Mouse (Mus musculus): ENCODE measurements around the gene Apoc4. TPM values are rescaled to one million over a fixed set of nuclear protein-coding genes. Genes with fewer than 3 reads are reported as not detected.

Apoc4 gene
- polyA plus RNA-seq, 1 experiment from 2014 or later: 2.8 TPM

DNA sequence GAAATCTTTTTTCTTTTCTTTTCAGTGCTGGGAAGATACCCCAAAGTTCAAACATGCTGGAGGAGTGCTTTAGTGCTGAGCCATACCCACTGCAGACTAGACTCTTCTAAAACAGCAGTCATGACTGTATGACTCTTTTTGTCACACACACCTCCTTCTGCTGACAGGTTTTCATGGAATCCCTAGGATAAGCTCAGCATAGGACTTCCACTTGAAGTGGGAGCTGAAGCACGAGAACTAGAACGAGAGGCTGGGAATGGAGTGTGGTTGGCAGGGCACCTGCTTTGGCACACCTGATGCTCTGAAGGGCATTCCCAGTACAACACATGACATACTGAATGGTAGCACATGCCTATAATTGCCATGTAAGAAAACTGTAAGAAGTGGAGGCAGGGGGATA is 28.7 kb downstream of the Apoc4 start:
- TF ChIP-seq CTCF (IDR thresholded peaks at IDR 0.05; ENCODE audit: low read depth) (no peak), EP300 (optimal IDR thresholded peaks at IDR 0.05) (no peak)

DNA sequence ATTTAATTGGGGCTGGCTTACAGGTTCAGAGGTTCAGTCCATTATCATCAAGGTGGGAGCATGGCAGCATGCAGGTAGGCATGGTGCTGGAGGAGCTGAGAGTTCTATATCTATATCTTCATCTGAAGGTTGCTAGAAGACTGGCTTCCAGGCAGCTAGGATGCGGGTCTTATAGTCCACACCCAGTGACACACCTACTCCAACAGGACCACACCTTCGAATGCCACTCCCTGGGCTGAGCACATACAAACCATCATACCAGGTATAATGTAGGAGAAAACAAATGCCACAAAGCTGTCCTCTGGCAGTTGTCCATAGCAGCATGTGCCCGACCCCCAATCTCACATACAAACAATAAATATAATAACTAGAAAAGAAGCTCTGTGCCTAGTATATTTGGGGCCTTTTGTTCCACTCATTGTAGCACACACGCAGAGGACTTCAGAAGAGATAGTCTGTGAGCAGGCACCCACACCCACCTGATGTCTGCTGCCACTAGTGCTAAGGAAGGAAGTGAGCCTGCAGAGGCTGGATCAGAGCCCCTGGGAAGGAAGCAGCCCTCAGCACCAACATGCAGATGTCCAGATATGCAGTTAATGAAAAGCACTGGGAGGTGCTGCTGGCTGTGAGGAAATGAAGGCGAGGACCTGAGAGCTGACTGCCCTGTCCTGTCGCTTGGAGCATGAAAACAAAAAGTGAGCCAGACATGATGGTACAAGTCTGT is 30.1 kb downstream of the Apoc4 start:
- Histone ChIP-seq H3K9me3 (ENCODE audit: control insufficient read depth, low read length) (no peaks in the 10 kb centered on the region), H3K27me3 (ENCODE audit: control insufficient read depth, insufficient read depth, low read length) (no peaks in the 10 kb centered on the region), H3K4me2 (replicated peaks; ENCODE audit: low read depth) (no peak overlapping the region), H3K9ac (ENCODE audit: low read length) (no peak overlapping the region), H3K27ac (replicated peaks) (no peak overlapping the region), H3K36me3 (ENCODE audit: control insufficient read depth, insufficient read depth, low read length) (peaks cover 9% of the 10 kb centered on the region; the same call in 1 of the 2 replicates), H3K4me3 (ENCODE audit: low read depth, low read length) (no peak overlapping the region), H3K4me1 (replicated peaks; ENCODE audit: control insufficient read depth, insufficient read depth) (no peaks in the 10 kb centered on the region)
- ATAC-seq (ENCODE audit: low FRiP score, low TSS enrichment) (no peak), DNase-seq (ENCODE audit: low spot score) (no peak)
- 65% methylated on average over 6 of the region's 6 CpGs for WGBS
- TF ChIP-seq CTCF (IDR thresholded peaks at IDR 0.05; ENCODE audit: low read depth) (no peak), EP300 (optimal IDR thresholded peaks at IDR 0.05) (no peak)

More for the DNA sequence above, 28.7 kb downstream of the Apoc4 start:
- H3K9me3 ChIP-seq (ENCODE audit: control insufficient read depth, low read length): no peaks in the 10 kb centered on the region
- no peak overlapping the region for H3K4me2 ChIP-seq (replicated peaks; ENCODE audit: low read depth)
- no peak overlapping the region for H3K9ac ChIP-seq (ENCODE audit: low read length)
- H3K4me1 ChIP-seq (replicated peaks; ENCODE audit: control insufficient read depth, insufficient read depth): no peaks in the 10 kb centered on the region
- no peak overlapping the region for H3K4me3 ChIP-seq (ENCODE audit: low read depth, low read length)
- no peak overlapping the region for H3K27ac ChIP-seq (replicated peaks)
- peaks cover 7% of the 10 kb centered on the region; the same call in 1 of the 2 replicates for H3K36me3 ChIP-seq (ENCODE audit: control insufficient read depth, insufficient read depth, low read length)
- no peak for ATAC-seq (ENCODE audit: low FRiP score, low TSS enrichment)
- H3K27me3 ChIP-seq (ENCODE audit: control insufficient read depth, insufficient read depth, low read length): no peaks in the 10 kb centered on the region
- DNase-seq (ENCODE audit: low spot score): no peak
- WGBS: 97% methylated on average over 2 of the region's 2 CpGs

DNA sequence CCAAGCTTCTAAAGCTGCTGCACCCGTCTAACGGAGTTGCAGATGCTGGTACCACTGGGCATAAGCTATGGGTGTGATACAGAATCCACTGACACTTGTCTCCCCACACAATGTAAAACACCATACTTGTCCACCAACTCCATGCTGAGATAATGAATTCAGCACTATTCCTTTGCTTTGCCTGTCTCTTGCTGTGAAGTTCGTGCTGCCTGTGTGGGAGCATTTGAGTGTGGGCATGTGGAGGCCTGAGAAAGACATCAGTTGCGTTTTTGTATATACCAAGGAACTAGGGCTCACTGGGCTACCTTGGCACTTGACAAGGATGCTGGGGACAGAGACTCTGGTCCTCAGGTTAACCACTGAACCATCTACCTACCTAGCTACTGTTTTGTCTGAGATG is 40.1 kb downstream of the Apoc4 start:
- Histone ChIP-seq H3K4me3 (ENCODE audit: low read depth, low read length) (no peak overlapping the region), H3K4me2 (replicated peaks; ENCODE audit: low read depth) (no peak overlapping the region), H3K27me3 (ENCODE audit: control insufficient read depth, insufficient read depth, low read length) (no peaks in the 10 kb centered on the region), H3K9ac (ENCODE audit: low read length) (no peak overlapping the region), H3K9me3 (ENCODE audit: control insufficient read depth, low read length) (no peaks in the 10 kb centered on the region), H3K36me3 (ENCODE audit: control insufficient read depth, insufficient read depth, low read length) (peaks cover 43% of the 10 kb centered on the region), H3K27ac (replicated peaks) (no peak overlapping the region), H3K4me1 (replicated peaks; ENCODE audit: control insufficient read depth, insufficient read depth) (no peaks in the 10 kb centered on the region)
- TF ChIP-seq CTCF (IDR thresholded peaks at IDR 0.05; ENCODE audit: low read depth) (no peak), EP300 (optimal IDR thresholded peaks at IDR 0.05) (no peak)
- no peak for DNase-seq (ENCODE audit: low spot score)
- 97% methylated on average over 4 of the region's 4 CpGs for WGBS
- no peak for ATAC-seq (ENCODE audit: low FRiP score, low TSS enrichment)

DNA sequence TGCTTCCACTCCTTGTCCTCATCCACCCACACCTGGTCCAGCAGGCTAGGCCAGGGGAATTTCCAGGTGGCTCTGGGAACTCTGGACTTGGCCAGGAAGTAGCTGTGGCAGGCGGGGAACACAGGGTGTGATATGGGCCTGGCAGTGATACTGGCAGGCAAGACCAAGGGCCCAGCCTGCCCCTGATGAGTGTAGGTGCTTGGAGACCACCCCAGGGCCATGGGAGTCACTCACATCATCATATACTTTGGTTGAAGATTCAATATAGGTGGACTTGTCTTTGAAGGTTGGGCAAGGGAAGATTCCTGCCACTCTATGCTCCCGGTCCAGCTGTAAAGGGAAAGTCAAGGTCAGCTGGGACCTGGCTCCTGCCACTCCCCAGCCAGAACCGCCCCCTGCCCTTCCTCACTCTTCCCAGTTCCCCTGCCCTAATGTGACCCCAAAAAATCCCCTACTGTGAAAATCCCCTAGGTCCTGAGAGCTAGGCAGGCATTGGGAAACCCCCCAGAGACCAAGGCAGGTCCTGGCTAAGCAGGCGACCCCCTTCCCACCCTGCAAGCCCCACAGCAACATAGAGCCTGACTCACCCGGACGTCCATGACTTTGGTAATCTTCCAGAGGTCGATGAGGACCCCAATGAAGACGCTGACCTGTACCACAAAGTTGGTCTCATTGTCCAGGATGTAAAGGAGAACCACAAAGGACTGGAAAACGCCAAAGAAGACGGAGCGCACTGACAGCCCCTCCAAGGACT is 46.0 kb downstream of the Apoc4 start:
- H3K4me2 ChIP-seq (replicated peaks; ENCODE audit: low read depth): no peak overlapping the region
- H3K4me3 ChIP-seq (ENCODE audit: low read depth, low read length): no peak overlapping the region
- WGBS: 88% methylated on average over 11 of the region's 11 CpGs
- no peaks in the 10 kb centered on the region for H3K4me1 ChIP-seq (replicated peaks; ENCODE audit: control insufficient read depth, insufficient read depth)
- H3K9me3 ChIP-seq (ENCODE audit: control insufficient read depth, low read length): no peaks in the 10 kb centered on the region
- H3K27me3 ChIP-seq (ENCODE audit: control insufficient read depth, insufficient read depth, low read length): no peaks in the 10 kb centered on the region
- H3K9ac ChIP-seq (ENCODE audit: low read length): no peak overlapping the region
- TF ChIP-seq EP300 (optimal IDR thresholded peaks at IDR 0.05): no peak
- ATAC-seq (ENCODE audit: low FRiP score, low TSS enrichment) (no peak), DNase-seq (ENCODE audit: low spot score) (no peak)
- H3K36me3 ChIP-seq (ENCODE audit: control insufficient read depth, insufficient read depth, low read length): peaks cover 44% of the 10 kb centered on the region
- no peak overlapping the region for H3K27ac ChIP-seq (replicated peaks)

DNA sequence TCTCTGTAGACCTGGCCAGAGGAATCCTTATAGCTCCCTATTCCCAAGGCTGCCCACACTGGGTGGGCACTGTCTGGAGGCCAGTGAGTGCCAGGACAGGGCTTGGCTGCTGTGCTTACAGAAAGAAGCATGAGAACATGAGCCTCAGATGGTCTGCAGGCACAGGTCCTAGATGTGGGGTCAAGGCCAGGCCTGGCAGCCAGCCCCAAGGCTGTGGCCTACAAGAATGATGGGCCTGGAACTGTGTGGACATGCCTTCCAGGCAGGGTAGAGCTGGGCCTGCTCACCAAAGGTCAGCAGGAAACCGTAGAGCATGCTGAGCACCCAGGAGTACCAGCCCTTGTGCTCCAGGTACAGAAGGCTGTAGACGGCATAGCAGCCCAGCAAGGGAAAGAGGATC is 46.7 kb downstream of the Apoc4 start:
- Histone ChIP-seq H3K36me3 (ENCODE audit: control insufficient read depth, insufficient read depth, low read length) (peaks cover 44% of the 10 kb centered on the region), H3K9ac (ENCODE audit: low read length) (no peak overlapping the region), H3K4me2 (replicated peaks; ENCODE audit: low read depth) (no peak overlapping the region), H3K9me3 (ENCODE audit: control insufficient read depth, low read length) (no peaks in the 10 kb centered on the region), H3K4me1 (replicated peaks; ENCODE audit: control insufficient read depth, insufficient read depth) (no peaks in the 10 kb centered on the region), H3K4me3 (ENCODE audit: low read depth, low read length) (no peak overlapping the region), H3K27me3 (ENCODE audit: control insufficient read depth, insufficient read depth, low read length) (no peaks in the 10 kb centered on the region), H3K27ac (replicated peaks) (no peak overlapping the region)
- TF ChIP-seq EP300 (optimal IDR thresholded peaks at IDR 0.05): no peak
- no peak for TF ChIP-seq CTCF (IDR thresholded peaks at IDR 0.05; ENCODE audit: low read depth)
- ATAC-seq (ENCODE audit: low FRiP score, low TSS enrichment): no peak; the same call in 1 of the 2 replicates
- DNase-seq (ENCODE audit: low spot score): no peak
- WGBS: 98% methylated on average over 2 of the region's 2 CpGs

DNA sequence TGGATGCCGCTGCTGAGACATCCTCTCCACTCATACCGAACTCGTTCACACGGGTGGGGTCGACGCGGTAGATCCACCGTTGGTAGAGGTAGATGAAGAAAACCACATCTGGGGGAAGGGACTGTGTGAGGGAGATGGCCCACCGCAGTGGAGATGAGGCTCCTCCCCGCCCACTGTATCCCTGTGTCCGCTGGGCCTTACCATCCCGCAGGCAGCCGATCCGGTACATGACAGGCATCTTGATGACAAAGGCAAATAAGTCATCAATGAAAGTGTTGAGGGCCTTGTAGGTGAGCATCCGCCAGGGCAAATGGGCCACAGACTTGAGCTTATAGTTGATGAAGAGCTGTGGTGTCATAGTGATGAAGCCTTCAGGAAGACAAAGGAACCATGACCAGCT is 47.4 kb downstream of the Apoc4 start:
- DNase-seq (ENCODE audit: low spot score): no peak
- no peak for TF ChIP-seq EP300 (optimal IDR thresholded peaks at IDR 0.05)
- no peak for TF ChIP-seq CTCF (IDR thresholded peaks at IDR 0.05; ENCODE audit: low read depth)
- no peaks in the 10 kb centered on the region for H3K27me3 ChIP-seq (ENCODE audit: control insufficient read depth, insufficient read depth, low read length)
- no peak overlapping the region for H3K4me3 ChIP-seq (ENCODE audit: low read depth, low read length)
- 86% methylated on average over 15 of the region's 15 CpGs for WGBS
- peaks cover 41% of the 10 kb centered on the region for H3K36me3 ChIP-seq (ENCODE audit: control insufficient read depth, insufficient read depth, low read length)
- H3K9ac ChIP-seq (ENCODE audit: low read length): no peak overlapping the region
- H3K9me3 ChIP-seq (ENCODE audit: control insufficient read depth, low read length): no peaks in the 10 kb centered on the region
- no peaks in the 10 kb centered on the region for H3K4me1 ChIP-seq (replicated peaks; ENCODE audit: control insufficient read depth, insufficient read depth)
- H3K27ac ChIP-seq (replicated peaks): no peak overlapping the region
- no peak overlapping the region for H3K4me2 ChIP-seq (replicated peaks; ENCODE audit: low read depth)
- no peak for ATAC-seq (ENCODE audit: low FRiP score, low TSS enrichment)

Measured in stomach, postnatal 0 days (tissue).